In the genomic region with DNA sequence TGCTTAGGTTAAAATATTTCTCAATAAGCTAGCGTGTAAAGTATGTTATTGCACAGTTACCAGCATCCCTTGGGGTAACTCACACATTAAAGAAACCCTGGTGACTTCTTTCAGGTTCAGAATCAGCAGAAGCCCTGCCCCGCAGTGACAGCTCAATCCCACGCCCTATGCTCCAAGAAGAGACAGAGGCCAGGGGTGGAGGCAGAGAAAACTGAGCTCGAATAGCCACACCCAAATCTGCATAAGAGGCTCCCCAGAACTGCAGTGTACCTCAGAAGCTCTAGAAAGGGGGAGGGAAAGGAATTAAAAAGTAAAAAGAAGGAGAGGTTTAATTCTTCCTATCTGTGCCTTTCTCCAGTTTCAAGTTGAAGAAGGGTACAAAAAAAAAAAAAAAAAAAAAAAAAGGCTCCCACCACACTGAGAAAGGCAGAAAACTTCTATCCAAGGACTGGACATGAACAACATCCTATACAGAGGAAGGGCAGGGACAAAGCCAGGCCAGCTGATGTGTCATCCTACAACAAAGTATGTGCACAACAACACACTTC, we compare ENCODE assay signal across 9 mouse cellular contexts.
DNase-seq lines count a peak whose midpoint lies in the region; ATAC-seq and TF ChIP-seq lines count a peak whose summit lies in the region.
"Had no signal": no experiment of that assay in that cellular context is flagged by ENCODE, and none has a peak within 500 bp of the region (broad histone marks: within the 10 kb centered on the region; RNA-seq: fewer than 3 reads in every experiment).

No protein-coding gene starts in this region.

- H3K9me3 ChIP-seq in forebrain, embryonic 13.5 days (replicated peaks): no peaks in the 10 kb centered on the region
- no peaks in the 10 kb centered on the region for H3K9me3 ChIP-seq in forebrain, embryonic 12.5 days
- H3K9me3 ChIP-seq in embryonic facial prominence, embryonic 15.5 days (replicated peaks): no peaks in the 10 kb centered on the region

- peaks cover 10% of the 10 kb centered on the region; the same call in 1 of the 2 replicates for H3K79me2 ChIP-seq in liver, adult 2 months (ENCODE audit: control insufficient read depth, insufficient read depth, low read length)

- no peak overlapping the region for H3K27ac ChIP-seq in forebrain, embryonic 13.5 days
- H3K27ac ChIP-seq in forebrain, embryonic 12.5 days: no peak overlapping the region
- peak overlapping the region; percentile 56; the same call in 1 of the 2 replicates for H3K27ac ChIP-seq in embryonic facial prominence, embryonic 15.5 days (replicated peaks)
- peak overlapping the region; percentile 54; the same call in 1 of the 2 replicates for H3K27ac ChIP-seq in liver, adult 2 months (replicated peaks; ENCODE audit: insufficient read depth, low read depth, low read length)

- peak; percentile 55; the same call in 1 of the 2 replicates for ATAC-seq in forebrain, embryonic 13.5 days
- ATAC-seq in forebrain, embryonic 12.5 days (ENCODE audit: low FRiP score): no peak
- ATAC-seq in embryonic facial prominence, embryonic 15.5 days (ENCODE audit: insufficient number of reproducible peaks, low FRiP score, low TSS enrichment, low read depth): no peak

- no peak for TF ChIP-seq POLR2A in liver, adult 2 months (IDR thresholded peaks at IDR 0.05; ENCODE audit: extremely low read depth, insufficient read depth, low read length)

- peak; percentile 15 for DNase-seq in CD4-positive helper T cell, adult 2 months (ENCODE audit: low read depth, low spot score)
- no peak for DNase-seq in liver, adult 2 months (ENCODE audit: extremely low read depth, low read depth, low spot score)
- DNase-seq in adrenal gland, postnatal 4 days (ENCODE audit: low spot score in 2 of 2): no peak
- no peak for DNase-seq in adrenal gland, adult 8-10 months
- no peak for DNase-seq in right cerebral cortex, adult 2 months (ENCODE audit: low spot score in 2 of 2)

- H3K4me2 ChIP-seq in forebrain, embryonic 13.5 days: no peak overlapping the region
- H3K4me2 ChIP-seq in forebrain, embryonic 12.5 days: no peak overlapping the region
- H3K4me2 ChIP-seq in embryonic facial prominence, embryonic 15.5 days (replicated peaks): no peak overlapping the region

- 71% methylated on average over 4 of the region's 4 CpGs for WGBS in forebrain, embryonic 13.5 days
- 79% methylated on average over 4 of the region's 4 CpGs for WGBS in forebrain, embryonic 12.5 days
- 60% methylated on average over 4 of the region's 4 CpGs for WGBS in embryonic facial prominence, embryonic 15.5 days
- 74% methylated on average over 4 of the region's 4 CpGs for WGBS in liver, adult 2 months

- no peak overlapping the region for H3K9ac ChIP-seq in forebrain, embryonic 13.5 days
- no peak overlapping the region for H3K9ac ChIP-seq in forebrain, embryonic 12.5 days
- H3K9ac ChIP-seq in embryonic facial prominence, embryonic 15.5 days: no peak overlapping the region
- H3K9ac ChIP-seq in liver, adult 2 months (ENCODE audit: low read depth, low read length): no peak overlapping the region

- no peak for TF ChIP-seq CTCF in liver, adult 2 months (IDR thresholded peaks at IDR 0.05; ENCODE audit: low read depth, low read length)

- H3K4me1 ChIP-seq in forebrain, embryonic 13.5 days: peaks cover 7% of the 10 kb centered on the region; the same call in 1 of the 2 replicates
- peaks cover 14% of the 10 kb centered on the region for H3K4me1 ChIP-seq in forebrain, embryonic 12.5 days
- peaks cover 22% of the 10 kb centered on the region for H3K4me1 ChIP-seq in embryonic facial prominence, embryonic 15.5 days
- peaks cover 4% of the 10 kb centered on the region; the same call in 1 of the 2 replicates for H3K4me1 ChIP-seq in liver, adult 2 months (ENCODE audit: control insufficient read depth, insufficient read depth, low read length)

- no peak overlapping the region for H3K4me3 ChIP-seq in forebrain, embryonic 13.5 days
- no peak overlapping the region for H3K4me3 ChIP-seq in forebrain, embryonic 12.5 days (replicated peaks)
- H3K4me3 ChIP-seq in embryonic facial prominence, embryonic 15.5 days (replicated peaks): no peak overlapping the region
- no peak overlapping the region for H3K4me3 ChIP-seq in liver, adult 2 months (ENCODE audit: insufficient read depth, low read depth, low read length)
- H3K4me3 ChIP-seq: erythroblast, embryonic 14.5 days had no signal

- peaks cover 9% of the 10 kb centered on the region; the same call in 1 of the 2 replicates for H3K36me3 ChIP-seq in forebrain, embryonic 13.5 days (ENCODE audit: poor library complexity, severe bottlenecking)
- no peaks in the 10 kb centered on the region; the same call in 1 of the 2 replicates for H3K36me3 ChIP-seq in forebrain, embryonic 12.5 days (replicated peaks)
- H3K36me3 ChIP-seq in embryonic facial prominence, embryonic 15.5 days: no peaks in the 10 kb centered on the region
- peaks cover 14% of the 10 kb centered on the region for H3K36me3 ChIP-seq in liver, adult 2 months (ENCODE audit: control insufficient read depth, insufficient read depth, low read length)

- no peaks in the 10 kb centered on the region for H3K27me3 ChIP-seq in forebrain, embryonic 13.5 days
- H3K27me3 ChIP-seq in forebrain, embryonic 12.5 days: no peaks in the 10 kb centered on the region
- H3K27me3 ChIP-seq in embryonic facial prominence, embryonic 15.5 days: no peaks in the 10 kb centered on the region
- H3K27me3 ChIP-seq in liver, adult 2 months (ENCODE audit: control insufficient read depth, insufficient read depth, low read length): no peaks in the 10 kb centered on the region

Comparison
In these comparisons a context has a peak if more than half of its experiments do, and no peak if none do; other contexts are left out.
1. H3K27ac ChIP-seq: peak in embryonic facial prominence, embryonic 15.5 days (single experiment) and liver, adult 2 months (single experiment); none in forebrain, embryonic 13.5 days (single experiment) and forebrain, embryonic 12.5 days (single experiment).